Mouse (Mus musculus): ENCODE measurements around the gene Gda. TPM values are rescaled to one million over a fixed set of nuclear protein-coding genes. Genes with fewer than 3 reads are reported as not detected.

The Gda gene
- polyA plus RNA-seq, 1 experiment from 2014 or later = 17.0 TPM

- Histone ChIP-seq H3K27ac (ENCODE audit: low read length) (peak overlapping the region; percentile 54; the same call in 1 of the 2 replicates), H3K9me3 (ENCODE audit: control insufficient read depth, low read length) (no peaks in the 10 kb centered on the region), H3K4me2 (ENCODE audit: low read depth, low read length) (peak overlapping the region; percentile 85), H3K4me3 (ENCODE audit: low read length) (peak overlapping the region; percentile 63), H3K36me3 (ENCODE audit: control insufficient read depth, insufficient read depth, low read length) (no peaks in the 10 kb centered on the region), H3K9ac (ENCODE audit: low read depth, low read length) (peak overlapping the region; percentile 76), H3K4me1 (ENCODE audit: control insufficient read depth, insufficient read depth, low read length) (0 out of 2 replicates have a peak, but pooled peaks cover 6% of the 10 kb centered on the region), H3K27me3 (replicated peaks; ENCODE audit: control insufficient read depth, insufficient read depth, low read length) (no peaks in the 10 kb centered on the region; the same call in 1 of the 2 replicates)
- ATAC-seq = peak; percentile 93
- WGBS = 2% methylated on average over 48 of the region's 48 CpGs
Measured at GRCm38 (mm10) chr19:21472121-21472780, 994 bp downstream of the Gda start.

GRCm38 (mm10) chr19:21461221-21461960 lies 11.9 kb downstream of the Gda start:
- Histone ChIP-seq H3K4me1 (ENCODE audit: control insufficient read depth, insufficient read depth, low read length) (no peaks in the 10 kb centered on the region), H3K9ac (ENCODE audit: low read depth, low read length) (no peak overlapping the region), H3K27ac (ENCODE audit: low read length) (no peak overlapping the region), H3K36me3 (ENCODE audit: control insufficient read depth, insufficient read depth, low read length) (no peaks in the 10 kb centered on the region), H3K27me3 (replicated peaks; ENCODE audit: control insufficient read depth, insufficient read depth, low read length) (no peaks in the 10 kb centered on the region), H3K9me3 (ENCODE audit: control insufficient read depth, low read length) (0 out of 2 replicates have a peak, but pooled peaks cover 3% of the 10 kb centered on the region), H3K4me2 (ENCODE audit: low read depth, low read length) (no peak overlapping the region), H3K4me3 (ENCODE audit: low read length) (no peak overlapping the region)
- WGBS = 78% methylated on average over 5 of the region's 5 CpGs
- ATAC-seq = peak; percentile 72; the same call in 1 of the 2 replicates

- 0 out of 2 replicates have a peak, but pooled peaks cover 3% of the 10 kb centered on the region for H3K9me3 ChIP-seq (ENCODE audit: control insufficient read depth, low read length)
- H3K4me2 ChIP-seq (ENCODE audit: low read depth, low read length) = no peak overlapping the region
- no peak overlapping the region for H3K27ac ChIP-seq (ENCODE audit: low read length)
- WGBS = 77% methylated on average over 4 of the region's 4 CpGs
- H3K36me3 ChIP-seq (ENCODE audit: control insufficient read depth, insufficient read depth, low read length) = no peaks in the 10 kb centered on the region
- H3K4me1 ChIP-seq (ENCODE audit: control insufficient read depth, insufficient read depth, low read length) = no peaks in the 10 kb centered on the region
- no peaks in the 10 kb centered on the region for H3K27me3 ChIP-seq (replicated peaks; ENCODE audit: control insufficient read depth, insufficient read depth, low read length)
- ATAC-seq = no peak
- no peak overlapping the region for H3K9ac ChIP-seq (ENCODE audit: low read depth, low read length)
- no peak overlapping the region for H3K4me3 ChIP-seq (ENCODE audit: low read length)
Measured at GRCm38 (mm10) chr19:21457461-21457860, 15.8 kb downstream of the Gda start.

- no peaks in the 10 kb centered on the region for H3K4me1 ChIP-seq (ENCODE audit: control insufficient read depth, insufficient read depth, low read length)
- no peaks in the 10 kb centered on the region for H3K9me3 ChIP-seq (ENCODE audit: control insufficient read depth, low read length)
- no peak for ATAC-seq
- no peaks in the 10 kb centered on the region for H3K27me3 ChIP-seq (replicated peaks; ENCODE audit: control insufficient read depth, insufficient read depth, low read length)
- no peak overlapping the region for H3K4me3 ChIP-seq (ENCODE audit: low read length)
- H3K36me3 ChIP-seq (ENCODE audit: control insufficient read depth, insufficient read depth, low read length) = no peaks in the 10 kb centered on the region
- H3K4me2 ChIP-seq (ENCODE audit: low read depth, low read length) = no peak overlapping the region
- 84% methylated on average over 3 of the region's 3 CpGs for WGBS
- no peak overlapping the region for H3K27ac ChIP-seq (ENCODE audit: low read length)
- H3K9ac ChIP-seq (ENCODE audit: low read depth, low read length) = no peak overlapping the region
Measured at GRCm38 (mm10) chr19:21441787-21442186, 31.5 kb downstream of the Gda start.

- Histone ChIP-seq H3K27ac (ENCODE audit: low read length) (no peak overlapping the region), H3K9me3 (ENCODE audit: control insufficient read depth, low read length) (no peaks in the 10 kb centered on the region), H3K9ac (ENCODE audit: low read depth, low read length) (no peak overlapping the region), H3K4me2 (ENCODE audit: low read depth, low read length) (no peak overlapping the region), H3K4me3 (ENCODE audit: low read length) (no peak overlapping the region), H3K4me1 (ENCODE audit: control insufficient read depth, insufficient read depth, low read length) (no peaks in the 10 kb centered on the region), H3K27me3 (replicated peaks; ENCODE audit: control insufficient read depth, insufficient read depth, low read length) (no peaks in the 10 kb centered on the region), H3K36me3 (ENCODE audit: control insufficient read depth, insufficient read depth, low read length) (no peaks in the 10 kb centered on the region)
- no peak for ATAC-seq
- 82% methylated on average over 6 of the region's 6 CpGs for WGBS
Measured at GRCm38 (mm10) chr19:21440841-21441240, 32.4 kb downstream of the Gda start.

- H3K36me3 ChIP-seq (ENCODE audit: control insufficient read depth, insufficient read depth, low read length) = no peaks in the 10 kb centered on the region
- no peaks in the 10 kb centered on the region for H3K4me1 ChIP-seq (ENCODE audit: control insufficient read depth, insufficient read depth, low read length)
- ATAC-seq = peak; percentile 48; the same call in 1 of the 2 replicates
- WGBS = 49% methylated on average over 3 of the region's 3 CpGs
- H3K4me2 ChIP-seq (ENCODE audit: low read depth, low read length) = no peak overlapping the region
- no peaks in the 10 kb centered on the region for H3K27me3 ChIP-seq (replicated peaks; ENCODE audit: control insufficient read depth, insufficient read depth, low read length)
- no peak overlapping the region for H3K27ac ChIP-seq (ENCODE audit: low read length)
- no peak overlapping the region for H3K4me3 ChIP-seq (ENCODE audit: low read length)
- no peak overlapping the region for H3K9ac ChIP-seq (ENCODE audit: low read depth, low read length)
- no peaks in the 10 kb centered on the region for H3K9me3 ChIP-seq (ENCODE audit: control insufficient read depth, low read length)
Measured at GRCm38 (mm10) chr19:21439141-21439737, 34.0 kb downstream of the Gda start.

GRCm38 (mm10) chr19:21436566-21436965 lies 36.7 kb downstream of the Gda start:
- no peak overlapping the region for H3K4me2 ChIP-seq (ENCODE audit: low read depth, low read length)
- no peaks in the 10 kb centered on the region for H3K36me3 ChIP-seq (ENCODE audit: control insufficient read depth, insufficient read depth, low read length)
- H3K9ac ChIP-seq (ENCODE audit: low read depth, low read length) = no peak overlapping the region
- H3K9me3 ChIP-seq (ENCODE audit: control insufficient read depth, low read length) = no peaks in the 10 kb centered on the region
- WGBS = 90% methylated on average over 3 of the region's 3 CpGs
- no peaks in the 10 kb centered on the region for H3K27me3 ChIP-seq (replicated peaks; ENCODE audit: control insufficient read depth, insufficient read depth, low read length)
- no peak overlapping the region for H3K4me3 ChIP-seq (ENCODE audit: low read length)
- no peak for ATAC-seq
- no peaks in the 10 kb centered on the region for H3K4me1 ChIP-seq (ENCODE audit: control insufficient read depth, insufficient read depth, low read length)
- H3K27ac ChIP-seq (ENCODE audit: low read length) = no peak overlapping the region

GRCm38 (mm10) chr19:21433348-21433747 lies 39.9 kb downstream of the Gda start:
- H3K4me1 ChIP-seq (ENCODE audit: control insufficient read depth, insufficient read depth, low read length) = no peaks in the 10 kb centered on the region
- ATAC-seq = peak; percentile 84
- H3K4me2 ChIP-seq (ENCODE audit: low read depth, low read length) = no peak overlapping the region

GRCm38 (mm10) chr19:21432879-21433278 lies 40.4 kb downstream of the Gda start:
- Histone ChIP-seq H3K9ac (ENCODE audit: low read depth, low read length) (no peak overlapping the region), H3K27me3 (replicated peaks; ENCODE audit: control insufficient read depth, insufficient read depth, low read length) (no peaks in the 10 kb centered on the region), H3K4me2 (ENCODE audit: low read depth, low read length) (no peak overlapping the region), H3K4me3 (ENCODE audit: low read length) (no peak overlapping the region), H3K4me1 (ENCODE audit: control insufficient read depth, insufficient read depth, low read length) (no peaks in the 10 kb centered on the region), H3K9me3 (ENCODE audit: control insufficient read depth, low read length) (no peaks in the 10 kb centered on the region), H3K27ac (ENCODE audit: low read length) (no peak overlapping the region), H3K36me3 (ENCODE audit: control insufficient read depth, insufficient read depth, low read length) (no peaks in the 10 kb centered on the region)
- 70% methylated on average over 2 of the region's 2 CpGs for WGBS
- ATAC-seq = peak; percentile 41

More at GRCm38 (mm10) chr19:21433348-21433747, 39.9 kb downstream of the Gda start:
- Histone ChIP-seq H3K9me3 (ENCODE audit: control insufficient read depth, low read length) (no peaks in the 10 kb centered on the region), H3K9ac (ENCODE audit: low read depth, low read length) (no peak overlapping the region), H3K27ac (ENCODE audit: low read length) (no peak overlapping the region), H3K36me3 (ENCODE audit: control insufficient read depth, insufficient read depth, low read length) (no peaks in the 10 kb centered on the region), H3K4me3 (ENCODE audit: low read length) (no peak overlapping the region), H3K27me3 (replicated peaks; ENCODE audit: control insufficient read depth, insufficient read depth, low read length) (no peaks in the 10 kb centered on the region)
- WGBS = 56% methylated on average over 4 of the region's 4 CpGs

Measured in intestine, embryonic 16.5 days (tissue).